Mouse (Mus musculus): ENCODE data around the gene Vps33b. TPM values are rescaled to one million over a fixed set of nuclear protein-coding genes. Genes with fewer than 3 reads are reported as not detected.

The Vps33b gene
- total and polyA plus RNA-seq, 2 experiments = 4.8 to 5.7 TPM

DNA sequence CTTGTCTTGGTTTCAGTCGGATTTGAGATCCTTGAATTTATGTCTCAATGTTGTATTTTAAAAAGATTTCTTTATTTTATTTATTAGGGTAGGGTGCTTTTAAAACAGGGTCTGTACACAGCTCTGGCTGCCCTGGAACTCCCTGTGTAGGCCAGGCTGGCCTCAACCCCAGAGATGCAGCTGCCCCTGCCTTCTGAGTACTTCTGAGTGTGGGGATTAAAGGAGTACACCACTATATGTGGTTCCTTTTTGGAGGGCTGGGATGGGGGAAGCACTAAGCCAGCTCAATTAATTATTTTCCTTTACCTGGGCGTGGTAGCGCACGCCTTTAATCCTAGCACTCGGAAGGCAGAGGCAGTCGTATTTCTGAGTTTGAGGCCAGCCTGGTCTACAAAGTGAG lies 27.0 kb downstream of the Vps33b start:
- H3K4me3 ChIP-seq (ENCODE audit: insufficient read depth, low read depth, low read length) = no peak overlapping the region
- 93% methylated on average over 6 of the region's 6 CpGs for WGBS
- no peak overlapping the region for H3K27ac ChIP-seq (replicated peaks; ENCODE audit: insufficient read depth, low read depth, low read length)
- no peaks in the 10 kb centered on the region for H3K27me3 ChIP-seq (ENCODE audit: control insufficient read depth, insufficient read depth, low read length)
- TF ChIP-seq CTCF (IDR thresholded peaks at IDR 0.05; ENCODE audit: low read depth, low read length) (no peak), POLR2A (IDR thresholded peaks at IDR 0.05; ENCODE audit: extremely low read depth, insufficient read depth, low read length) (no peak)
- no peaks in the 10 kb centered on the region for H3K36me3 ChIP-seq (ENCODE audit: control insufficient read depth, insufficient read depth, low read length)
- DNase-seq (ENCODE audit: extremely low read depth, low read depth, low spot score) = no peak
- H3K79me2 ChIP-seq (ENCODE audit: control insufficient read depth, insufficient read depth, low read length) = no peaks in the 10 kb centered on the region; the same call in 1 of the 2 replicates
- H3K4me1 ChIP-seq (ENCODE audit: control insufficient read depth, insufficient read depth, low read length) = no peaks in the 10 kb centered on the region
- no peak overlapping the region for H3K9ac ChIP-seq (ENCODE audit: low read depth, low read length)

DNA sequence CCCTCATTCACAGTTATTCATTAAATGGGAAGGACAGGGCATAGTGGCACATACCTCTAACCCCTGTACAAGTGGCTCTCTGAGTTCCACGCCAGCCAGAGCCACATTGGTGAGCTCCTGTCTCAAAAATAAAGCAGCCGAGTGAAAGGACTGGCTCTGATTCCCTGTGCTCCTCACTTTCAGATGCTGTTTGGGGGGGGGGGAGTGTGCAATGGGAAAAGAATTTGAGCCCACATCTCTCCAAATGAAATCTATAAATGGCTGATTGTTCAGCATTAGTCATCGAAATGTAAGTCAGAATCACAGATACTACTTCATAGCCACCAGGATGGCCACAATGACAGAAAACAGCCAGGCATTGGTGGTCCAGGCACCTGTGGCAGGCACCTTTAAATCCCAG lies 27.6 kb downstream of the Vps33b start:
- no peak overlapping the region for H3K4me3 ChIP-seq (ENCODE audit: insufficient read depth, low read depth, low read length)
- WGBS = 87% methylated on average over 3 of the region's 3 CpGs

DNA sequence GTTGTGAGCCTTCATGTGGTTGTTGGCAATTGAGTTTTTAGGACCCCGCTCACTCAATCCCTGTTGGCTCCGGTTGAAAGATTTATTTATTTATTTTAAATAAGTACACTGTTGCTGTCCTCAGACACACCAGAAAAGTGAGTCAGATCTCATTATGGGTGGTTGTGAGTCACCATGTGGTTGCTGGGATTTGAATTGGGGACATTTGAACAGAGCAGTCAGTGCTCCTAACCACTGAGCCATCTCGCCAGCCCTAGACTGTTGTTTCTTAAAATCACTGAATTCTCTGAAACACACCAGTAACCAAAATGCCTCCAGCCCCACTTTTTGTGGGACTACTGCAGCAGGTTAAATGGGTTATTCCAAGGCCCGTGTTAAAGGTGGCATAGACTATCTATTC lies 29.3 kb downstream of the Vps33b start:
- H3K9ac ChIP-seq (ENCODE audit: low read depth, low read length) = no peak overlapping the region
- H3K4me3 ChIP-seq (ENCODE audit: insufficient read depth, low read depth, low read length) = no peak overlapping the region
- H3K79me2 ChIP-seq (ENCODE audit: control insufficient read depth, insufficient read depth, low read length) = no peaks in the 10 kb centered on the region; the same call in 1 of the 2 replicates
- DNase-seq (ENCODE audit: extremely low read depth, low read depth, low spot score) = no peak
- no peaks in the 10 kb centered on the region for H3K4me1 ChIP-seq (ENCODE audit: control insufficient read depth, insufficient read depth, low read length)
- no peaks in the 10 kb centered on the region for H3K36me3 ChIP-seq (ENCODE audit: control insufficient read depth, insufficient read depth, low read length)
- no peak overlapping the region for H3K27ac ChIP-seq (replicated peaks; ENCODE audit: insufficient read depth, low read depth, low read length)
- no peak for TF ChIP-seq POLR2A (IDR thresholded peaks at IDR 0.05; ENCODE audit: extremely low read depth, insufficient read depth, low read length)
- no peak for TF ChIP-seq CTCF (IDR thresholded peaks at IDR 0.05; ENCODE audit: low read depth, low read length)
- no peaks in the 10 kb centered on the region for H3K27me3 ChIP-seq (ENCODE audit: control insufficient read depth, insufficient read depth, low read length)
- 98% methylated on average over 4 of the region's 4 CpGs for WGBS

More for the DNA sequence above, 27.6 kb downstream of the Vps33b start:
- TF ChIP-seq CTCF (IDR thresholded peaks at IDR 0.05; ENCODE audit: low read depth, low read length) (no peak), POLR2A (IDR thresholded peaks at IDR 0.05; ENCODE audit: extremely low read depth, insufficient read depth, low read length) (no peak)
- no peak for DNase-seq (ENCODE audit: extremely low read depth, low read depth, low spot score)
- no peaks in the 10 kb centered on the region for H3K36me3 ChIP-seq (ENCODE audit: control insufficient read depth, insufficient read depth, low read length)
- H3K9ac ChIP-seq (ENCODE audit: low read depth, low read length) = no peak overlapping the region
- H3K27me3 ChIP-seq (ENCODE audit: control insufficient read depth, insufficient read depth, low read length) = no peaks in the 10 kb centered on the region
- H3K27ac ChIP-seq (replicated peaks; ENCODE audit: insufficient read depth, low read depth, low read length) = no peak overlapping the region
- H3K4me1 ChIP-seq (ENCODE audit: control insufficient read depth, insufficient read depth, low read length) = no peaks in the 10 kb centered on the region
- no peaks in the 10 kb centered on the region; the same call in 1 of the 2 replicates for H3K79me2 ChIP-seq (ENCODE audit: control insufficient read depth, insufficient read depth, low read length)

- H3K4me3 ChIP-seq (ENCODE audit: insufficient read depth, low read depth, low read length) = no peak overlapping the region
- TF ChIP-seq POLR2A (IDR thresholded peaks at IDR 0.05; ENCODE audit: extremely low read depth, insufficient read depth, low read length) (no peak), CTCF (IDR thresholded peaks at IDR 0.05; ENCODE audit: low read depth, low read length) (no peak)
- no peaks in the 10 kb centered on the region for H3K36me3 ChIP-seq (ENCODE audit: control insufficient read depth, insufficient read depth, low read length)
- no peak overlapping the region for H3K27ac ChIP-seq (replicated peaks; ENCODE audit: insufficient read depth, low read depth, low read length)
- 19% methylated on average over 3 of the region's 3 CpGs for WGBS
- H3K27me3 ChIP-seq (ENCODE audit: control insufficient read depth, insufficient read depth, low read length) = no peaks in the 10 kb centered on the region
- no peak overlapping the region for H3K9ac ChIP-seq (ENCODE audit: low read depth, low read length)
- H3K79me2 ChIP-seq (ENCODE audit: control insufficient read depth, insufficient read depth, low read length) = no peaks in the 10 kb centered on the region; the same call in 1 of the 2 replicates
- H3K4me1 ChIP-seq (ENCODE audit: control insufficient read depth, insufficient read depth, low read length) = no peaks in the 10 kb centered on the region
- peak; percentile 7 for DNase-seq (ENCODE audit: extremely low read depth, low read depth, low spot score)
Observed at GRCm38 (mm10) chr7:80299568-80299967, 30.1 kb downstream of the Vps33b start.

DNA sequence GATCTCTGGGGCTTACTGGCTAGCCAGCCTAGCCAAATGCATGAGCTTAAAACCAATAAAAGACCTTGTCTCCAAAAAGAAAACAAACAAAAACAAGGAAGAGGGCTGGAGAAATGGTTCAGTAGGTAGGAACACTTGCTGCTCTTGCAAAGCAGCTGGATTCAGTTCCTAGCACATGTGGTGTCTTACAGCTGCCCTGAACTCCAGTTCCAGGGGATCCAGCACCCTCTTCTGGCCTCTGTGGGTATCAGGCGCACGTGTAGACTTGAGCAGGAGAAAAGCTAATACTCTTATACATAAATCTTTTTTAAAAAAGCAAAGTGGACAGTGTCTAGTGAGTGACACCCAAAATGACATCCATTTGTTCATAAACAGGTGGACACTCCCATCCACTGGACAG lies 32.1 kb downstream of the Vps33b start:
- no peak for DNase-seq (ENCODE audit: extremely low read depth, low read depth, low spot score)
- H3K36me3 ChIP-seq (ENCODE audit: control insufficient read depth, insufficient read depth, low read length) = no peaks in the 10 kb centered on the region

GRCm38 (mm10) chr7:80307766-80308165 lies 38.3 kb downstream of the Vps33b start:
- Histone ChIP-seq H3K79me2 (ENCODE audit: control insufficient read depth, insufficient read depth, low read length) (no peaks in the 10 kb centered on the region; the same call in 1 of the 2 replicates), H3K27ac (replicated peaks; ENCODE audit: insufficient read depth, low read depth, low read length) (no peak overlapping the region), H3K4me1 (ENCODE audit: control insufficient read depth, insufficient read depth, low read length) (no peaks in the 10 kb centered on the region), H3K9ac (ENCODE audit: low read depth, low read length) (no peak overlapping the region), H3K27me3 (ENCODE audit: control insufficient read depth, insufficient read depth, low read length) (no peaks in the 10 kb centered on the region), H3K4me3 (ENCODE audit: insufficient read depth, low read depth, low read length) (no peak overlapping the region), H3K36me3 (ENCODE audit: control insufficient read depth, insufficient read depth, low read length) (no peaks in the 10 kb centered on the region)
- TF ChIP-seq CTCF (IDR thresholded peaks at IDR 0.05; ENCODE audit: low read depth, low read length) (no peak), POLR2A (IDR thresholded peaks at IDR 0.05; ENCODE audit: extremely low read depth, insufficient read depth, low read length) (no peak)
- no peak for DNase-seq (ENCODE audit: extremely low read depth, low read depth, low spot score)
- 80% methylated on average over 3 of the region's 3 CpGs for WGBS

More for the DNA sequence above, 32.1 kb downstream of the Vps33b start:
- H3K79me2 ChIP-seq (ENCODE audit: control insufficient read depth, insufficient read depth, low read length) = no peaks in the 10 kb centered on the region; the same call in 1 of the 2 replicates
- no peak overlapping the region for H3K9ac ChIP-seq (ENCODE audit: low read depth, low read length)
- H3K27ac ChIP-seq (replicated peaks; ENCODE audit: insufficient read depth, low read depth, low read length) = no peak overlapping the region
- H3K27me3 ChIP-seq (ENCODE audit: control insufficient read depth, insufficient read depth, low read length) = no peaks in the 10 kb centered on the region
- H3K4me1 ChIP-seq (ENCODE audit: control insufficient read depth, insufficient read depth, low read length) = no peaks in the 10 kb centered on the region
- H3K4me3 ChIP-seq (ENCODE audit: insufficient read depth, low read depth, low read length) = no peak overlapping the region
- no peak for TF ChIP-seq CTCF (IDR thresholded peaks at IDR 0.05; ENCODE audit: low read depth, low read length)
- TF ChIP-seq POLR2A (IDR thresholded peaks at IDR 0.05; ENCODE audit: extremely low read depth, insufficient read depth, low read length) = no peak
- WGBS = 94% methylated on average over 2 of the region's 2 CpGs
